Mouse (Mus musculus) G1E (cell line): ENCODE data around the gene Hs3st4.

Experiments used
- CTCF ChIP-seq: IDR thresholded peaks from 2 replicates; pipeline ENCODE4 v1.5.1; 2012; ENCODE audit warnings: low read depth, low read length, inconsistent platforms, mixed read lengths
- GATA1 ChIP-seq: IDR thresholded peaks from 2 replicates; pipeline ENCODE4 v1.6.1; 2012; ENCODE audit warnings: borderline replicate concordance, low read length, inconsistent platforms, mixed read lengths
- POLR2AphosphoS5 ChIP-seq: IDR thresholded peaks from 2 replicates; pipeline ENCODE4 v1.6.1; 2012; ENCODE audit warnings: low read depth, low read length, inconsistent platforms; ENCODE audit not compliant: insufficient replicate concordance
- TAL1 ChIP-seq: conservative IDR thresholded peaks from 2 replicates; pipeline ENCODE4 v1.6.1; 2012; ENCODE audit warnings: low read depth, low read length, inconsistent platforms, mixed read lengths

DNA sequence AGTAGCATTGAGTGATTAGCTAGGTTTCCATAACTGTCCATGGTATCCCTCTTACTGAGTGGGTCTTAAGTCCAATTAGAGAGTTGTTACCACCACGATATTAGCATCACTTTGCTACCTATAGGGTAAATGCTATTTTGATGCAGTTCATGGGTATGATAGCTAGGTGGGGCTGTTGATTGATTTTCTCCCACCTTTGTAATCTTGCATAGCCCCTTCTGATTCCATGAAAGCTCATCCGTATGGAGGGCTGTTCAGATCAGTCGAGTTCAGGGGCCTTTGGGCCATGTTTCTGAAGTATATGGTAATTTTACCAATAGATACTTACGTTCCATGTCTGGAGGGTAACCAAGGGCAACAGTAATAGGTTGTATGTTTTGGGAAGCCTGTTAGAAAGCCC, 400.8 kb downstream of the Hs3st4 start:
- no peak for TF ChIP-seq CTCF
- TF ChIP-seq POLR2AphosphoS5, result no peak
- no peak for TF ChIP-seq GATA1
- no peak for TF ChIP-seq TAL1
